Mouse (Mus musculus) cortical plate, adult 2 months (tissue): ENCODE measurements around the gene Slain1. TPM values are rescaled to one million over a fixed set of nuclear protein-coding genes. Genes with fewer than 3 reads are reported as not detected.

Experiments used
- H3K27ac ChIP-seq: fragments of 200-500 bp; 2 replicates; pipeline ENCODE4 v1.5.1; 2012; ENCODE audit warnings: low read length, control low read depth, inconsistent platforms; ENCODE audit not compliant: insufficient read depth
- H3K4me1 ChIP-seq: fragments of 200-500 bp; 2 replicates; pipeline ENCODE4 v1.6.1; 2011; ENCODE audit warnings: low read length; ENCODE audit not compliant: control insufficient read depth, insufficient read depth
- H3K4me3 ChIP-seq: fragments of 200-500 bp; 2 replicates; pipeline ENCODE4 v1.5.1; 2011; ENCODE audit warnings: mild to moderate bottlenecking, low read length, control low read depth; ENCODE audit not compliant: insufficient read depth
- CTCF ChIP-seq: fragments of 200-500 bp; IDR thresholded peaks from 2 replicates; pipeline ENCODE4 v1.5.1; 2011; ENCODE audit warnings: mild to moderate bottlenecking, control low read depth, low read length; ENCODE audit not compliant: insufficient read depth; ENCODE audit errors: extremely low read depth
- POLR2A ChIP-seq: fragments of 200-500 bp; IDR thresholded peaks from 2 replicates; pipeline ENCODE4 v1.6.1; 2011; ENCODE audit warnings: mild to moderate bottlenecking, low read length, control low read depth; ENCODE audit not compliant: insufficient read depth; ENCODE audit errors: extremely low read depth
- polyA plus RNA-seq: library from polyadenylated mRNA; depleted of rRNA; stranded (reverse); fragments of >200 nt; gene quantifications from 2 replicates; pipeline ENCODE4 v1.2.3, GENCODE M21; 2012

Slain1 gene
- polyA plus RNA-seq, 1 experiment = 72.4 TPM

DNA sequence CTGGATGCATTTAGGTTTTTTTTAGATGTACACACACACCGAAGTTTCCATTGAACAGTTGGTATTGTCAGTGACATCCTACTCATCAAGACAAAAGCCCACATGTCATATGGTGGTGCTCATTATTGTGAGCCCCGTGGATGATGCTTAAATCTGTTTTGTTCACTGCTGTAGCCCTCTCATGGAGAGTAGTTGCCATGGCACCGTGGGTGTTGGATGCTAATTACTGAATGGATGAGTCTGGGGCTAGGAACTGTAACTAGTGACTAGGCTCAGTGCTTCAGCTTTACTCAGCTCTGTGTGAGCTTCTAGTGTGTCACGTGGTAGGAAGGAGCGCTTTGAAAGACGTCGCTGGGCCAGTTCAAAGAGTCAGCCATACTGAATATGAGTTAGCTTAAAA lies 13.0 kb downstream of the Slain1 start:
- no peak for TF ChIP-seq POLR2A
- 0 out of 2 replicates have a peak, but pooled peaks have one; percentile 0 for TF ChIP-seq CTCF
- Histone ChIP-seq H3K27ac (no peak overlapping the region), H3K4me3 (no peak overlapping the region), H3K4me1 (peaks cover 6% of the 10 kb centered on the region; the same call in 1 of the 2 replicates)

- no peak overlapping the region for H3K27ac ChIP-seq
- no peak overlapping the region for H3K4me3 ChIP-seq
- TF ChIP-seq CTCF (no peak), POLR2A (no peak)
- H3K4me1 ChIP-seq = peaks cover 6% of the 10 kb centered on the region; the same call in 1 of the 2 replicates
Observed at GRCm38 (mm10) chr14:103664391-103664790, 14.4 kb downstream of the Slain1 start.

- H3K4me3 ChIP-seq = no peak overlapping the region
- TF ChIP-seq POLR2A (no peak), CTCF (no peak)
- peaks cover 6% of the 10 kb centered on the region; the same call in 1 of the 2 replicates for H3K4me1 ChIP-seq
- no peak overlapping the region for H3K27ac ChIP-seq
Observed at GRCm38 (mm10) chr14:103666347-103666954, 16.4 kb downstream of the Slain1 start.

DNA sequence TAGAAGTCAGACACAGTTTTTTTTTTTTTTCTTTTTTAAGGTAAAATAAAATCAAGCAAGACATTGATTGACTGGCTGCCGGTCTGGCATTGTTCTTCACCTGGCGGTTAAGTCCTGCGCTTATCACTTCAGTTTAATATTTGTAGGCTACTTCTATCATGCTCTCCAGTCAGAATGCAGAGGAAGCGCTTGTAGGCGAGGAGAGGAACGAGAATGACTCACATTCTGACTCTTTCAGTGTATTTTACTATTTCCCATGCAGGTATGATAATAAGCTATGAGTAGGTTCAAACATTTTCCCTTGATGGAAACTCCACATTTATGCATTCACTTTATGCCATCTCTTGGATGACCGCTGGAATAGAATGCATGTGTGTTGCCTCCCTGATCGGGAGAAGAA lies 17.0 kb downstream of the Slain1 start:
- H3K27ac ChIP-seq = no peak overlapping the region
- no peak overlapping the region for H3K4me3 ChIP-seq
- H3K4me1 ChIP-seq = peaks cover 6% of the 10 kb centered on the region; the same call in 1 of the 2 replicates
- no peak for TF ChIP-seq CTCF
- no peak for TF ChIP-seq POLR2A

DNA sequence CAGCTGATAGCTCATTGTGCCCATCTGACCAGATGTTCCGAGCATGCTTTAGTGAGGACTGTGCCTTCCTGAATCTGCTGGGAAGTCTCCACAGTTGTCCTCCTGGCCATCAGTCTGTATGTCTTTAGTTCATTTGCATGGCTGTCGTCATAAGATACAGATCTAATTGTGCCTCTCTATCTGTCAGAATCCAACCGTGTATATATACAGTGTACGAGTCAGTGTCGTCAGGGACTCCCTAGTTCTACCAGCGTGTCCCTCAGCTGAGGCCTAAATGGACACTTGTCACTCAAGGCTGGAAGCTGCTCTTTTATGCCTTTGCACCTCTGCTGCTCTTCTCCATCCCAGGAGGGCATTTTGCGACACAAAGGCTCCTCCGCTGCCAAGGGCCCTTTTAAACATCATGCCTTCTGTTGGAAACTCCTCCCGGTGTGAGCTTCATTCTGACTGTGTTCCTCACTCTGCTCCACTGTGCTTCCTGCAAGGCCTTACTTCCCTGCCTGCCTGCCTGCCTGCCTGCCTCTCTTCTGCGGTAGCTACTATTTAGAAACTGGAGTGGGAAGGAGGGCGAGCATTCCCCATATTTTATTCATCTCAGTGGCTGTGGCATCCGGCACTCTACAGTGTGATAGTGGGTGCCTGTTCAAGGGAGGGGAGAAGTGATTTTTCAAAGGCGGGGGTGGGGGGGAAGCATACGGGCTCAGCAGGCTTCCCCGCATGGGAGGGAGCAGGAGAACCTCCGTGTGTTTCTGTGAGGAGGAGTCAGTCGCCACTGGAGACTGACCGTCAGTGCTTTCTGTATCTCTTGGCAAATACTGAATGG lies 29.6 kb downstream of the Slain1 start:
- TF ChIP-seq CTCF (no peak), POLR2A (no peak)
- no peak overlapping the region for H3K4me3 ChIP-seq
- peak overlapping the region; percentile 31 for H3K27ac ChIP-seq
- peaks cover 26% of the 10 kb centered on the region for H3K4me1 ChIP-seq

GRCm38 (mm10) chr14:103680285-103680819 lies 30.3 kb downstream of the Slain1 start:
- H3K27ac ChIP-seq = peak overlapping the region; percentile 31; the same call in 1 of the 2 replicates
- H3K4me1 ChIP-seq = peaks cover 26% of the 10 kb centered on the region

GRCm38 (mm10) chr14:103682633-103683390 lies 32.8 kb downstream of the Slain1 start:
- Histone ChIP-seq H3K27ac (peak overlapping the region; percentile 82), H3K4me1 (peaks cover 20% of the 10 kb centered on the region), H3K4me3 (no peak overlapping the region)
- TF ChIP-seq CTCF (no peak), POLR2A (no peak)

More at GRCm38 (mm10) chr14:103680285-103680819, 30.3 kb downstream of the Slain1 start:
- H3K4me3 ChIP-seq = no peak overlapping the region
- TF ChIP-seq POLR2A = no peak
- TF ChIP-seq CTCF = no peak

DNA sequence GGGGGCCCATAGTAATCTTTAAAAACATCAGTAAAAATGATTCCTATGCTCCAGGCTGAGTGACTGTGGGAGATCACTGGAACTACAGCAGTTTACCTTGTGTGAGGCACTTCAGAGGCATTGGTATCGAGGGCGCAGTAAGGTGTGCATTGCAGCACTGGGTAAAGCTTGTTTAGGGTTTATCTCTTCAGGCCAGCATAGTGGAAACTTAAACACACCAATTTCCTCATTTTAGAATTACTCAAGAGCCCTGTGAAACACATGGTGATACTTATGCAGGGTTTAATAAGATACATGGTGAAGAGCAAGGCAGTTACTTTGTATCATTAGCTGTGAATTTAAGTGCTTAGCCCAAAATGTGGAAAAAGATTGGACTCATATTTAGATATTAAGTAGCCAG lies 37.0 kb downstream of the Slain1 start:
- TF ChIP-seq CTCF (no peak), POLR2A (no peak)
- H3K27ac ChIP-seq = no peak overlapping the region

GRCm38 (mm10) chr14:103694295-103694694 lies 44.3 kb downstream of the Slain1 start:
- Histone ChIP-seq H3K27ac (no peak overlapping the region), H3K4me1 (no peaks in the 10 kb centered on the region), H3K4me3 (no peak overlapping the region)
- TF ChIP-seq CTCF = peak; percentile 85
- no peak for TF ChIP-seq POLR2A

More for the DNA sequence above, 37.0 kb downstream of the Slain1 start:
- H3K4me3 ChIP-seq = no peak overlapping the region
- H3K4me1 ChIP-seq = peaks cover 6% of the 10 kb centered on the region; the same call in 1 of the 2 replicates
